Mouse (Mus musculus) midbrain, embryonic 16.5 days (tissue): Measurements from ENCODE around the gene Dennd4b. TPM values are rescaled to one million over a fixed set of nuclear protein-coding genes. Genes with fewer than 3 reads are reported as not detected.
A peak's percentile ranks its signal among the peaks of the same experiment; 100 is the strongest.

Experiments used
- ATAC-seq: fragments of 200-750 bp; cut with Nextera tagmentation; 2 replicates; pipeline ENCODE4 v1.8.0; 2017; ENCODE audit warnings: moderate TSS enrichment
- H3K27ac ChIP-seq: fragments of 300-500 bp; sonication (generic); 2 replicates; pipeline ENCODE4 v1.5.1; 2014; ENCODE audit warnings: mild to moderate bottlenecking, low read length, mixed read lengths
- H3K27me3 ChIP-seq: fragments of 300-500 bp; sonication (generic); 2 replicates; pipeline ENCODE4 v1.6.1; 2014; ENCODE audit warnings: low read depth, low read length, mixed read lengths; ENCODE audit not compliant: control insufficient read depth, insufficient read depth
- H3K36me3 ChIP-seq: fragments of 300-500 bp; sonication (generic); 2 replicates; pipeline ENCODE4 v1.6.1; 2014; ENCODE audit warnings: mild to moderate bottlenecking, low read length, moderate library complexity, mixed read lengths; ENCODE audit not compliant: control insufficient read depth, insufficient read depth
- H3K4me1 ChIP-seq: fragments of 300-500 bp; sonication (generic); 2 replicates; pipeline ENCODE4 v1.6.1; 2014; ENCODE audit warnings: mild to moderate bottlenecking, low read length, mixed read lengths; ENCODE audit not compliant: control insufficient read depth, insufficient read depth
- H3K4me2 ChIP-seq: fragments of 300-500 bp; sonication (generic); 2 replicates; pipeline ENCODE4 v1.6.1; 2014; ENCODE audit warnings: mild to moderate bottlenecking, low read length, mixed read lengths
- H3K4me3 ChIP-seq: fragments of 300-500 bp; sonication (generic); 2 replicates; pipeline ENCODE4 v1.5.1; 2014; ENCODE audit warnings: low read depth, mild to moderate bottlenecking, low read length, moderate library complexity, mixed read lengths
- H3K9ac ChIP-seq: fragments of 300-500 bp; sonication (generic); 2 replicates; pipeline ENCODE4 v1.6.1; 2014; ENCODE audit warnings: low read depth, low read length, mixed read lengths
- H3K9me3 ChIP-seq: fragments of 300-500 bp; sonication (generic); replicated peaks from 2 replicates; pipeline ENCODE4 v1.6.1; 2014; ENCODE audit warnings: mild to moderate bottlenecking, low read length, mixed read lengths; ENCODE audit not compliant: control insufficient read depth, poor library complexity, severe bottlenecking
- WGBS: fragments of 180-500 bp; shearing (Covaris S2); extraction: QIAGEN DNeasy Blood & Tissue Kit; methylation state at CpG from one replicate; pipeline ENCODE4 v1.1.7; 2014; 5-methylcytosine and 5-hydroxymethylcytosine counted together
- polyA plus RNA-seq: library from polyadenylated mRNA; unstranded; fragments of >200 nt; fragmentation: Nextera tagmentation; extraction: Ambion mirVana; gene quantifications from 2 replicates; pipeline ENCODE4 v1.2.1, GENCODE M21; 2015

Gene Dennd4b
- polyA plus RNA-seq = 7.8 and 8.5 TPM in 2 replicates

DNA sequence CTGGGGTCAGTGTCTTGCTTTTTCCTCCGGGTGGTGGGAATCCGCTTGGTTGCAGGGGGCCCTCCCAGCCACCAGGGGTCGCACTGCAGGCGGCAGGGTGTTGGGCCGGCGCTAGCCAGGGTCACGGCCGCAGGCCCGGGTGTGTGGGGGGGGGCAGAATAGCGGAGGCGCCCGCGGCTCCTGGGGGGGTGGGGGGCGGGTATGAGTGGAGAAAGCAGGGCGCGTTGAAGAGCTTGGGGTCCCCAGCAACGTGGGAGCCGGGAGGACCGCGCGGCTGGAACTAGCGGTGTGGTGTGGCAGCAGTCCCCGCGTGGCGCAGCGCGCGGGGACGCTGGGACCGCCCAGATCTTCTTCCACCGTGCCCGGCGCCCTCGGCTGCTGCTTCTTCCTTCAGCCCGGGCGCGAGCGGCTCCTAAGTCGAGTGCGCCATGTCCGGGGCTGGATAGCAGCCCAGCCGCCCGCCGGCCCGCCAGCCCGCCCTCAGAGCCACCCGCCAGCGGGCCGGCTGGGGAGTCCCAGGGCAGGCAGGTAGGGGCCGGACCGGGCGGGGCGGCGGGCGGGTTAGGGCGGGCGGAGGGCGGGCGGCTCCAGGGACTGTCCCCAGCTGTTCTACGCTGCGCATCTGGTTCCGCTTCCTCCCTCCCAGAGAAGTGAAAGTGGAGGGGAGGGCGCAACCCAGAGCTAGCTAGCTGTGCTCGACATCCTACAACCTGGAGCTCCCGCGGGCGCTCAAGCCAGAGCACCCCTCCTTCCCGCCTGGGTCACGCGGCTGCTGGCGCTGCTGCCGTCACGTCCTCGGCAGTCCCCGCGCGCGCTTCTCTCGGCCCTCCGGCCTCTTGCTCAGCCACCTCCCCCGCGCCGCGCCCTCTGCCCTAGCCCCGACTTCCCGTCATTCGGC, at the start of gene Dennd4b:
Gene Dennd4b, plus strand, starts transcription at position 152 of the 898 bp plus-strand sequence.
- peak within 1 kb of the TSS; percentile 96 for H3K27ac ChIP-seq
- ATAC-seq = peak; percentile 88
- H3K27me3 ChIP-seq = no peaks in the 10 kb centered on the region
- H3K4me3 ChIP-seq = peak within 1 kb of the TSS; percentile 88
- peaks cover 10% of the 10 kb centered on the region for H3K4me1 ChIP-seq
- peak within 1 kb of the TSS; percentile 80 for H3K4me2 ChIP-seq
- peaks cover 30% of the 10 kb centered on the region for H3K36me3 ChIP-seq
- WGBS = 0% methylated on average over 49 of the region's 87 CpGs
- H3K9me3 ChIP-seq = no peaks in the 10 kb centered on the region
- peak within 1 kb of the TSS; percentile 89 for H3K9ac ChIP-seq

DNA sequence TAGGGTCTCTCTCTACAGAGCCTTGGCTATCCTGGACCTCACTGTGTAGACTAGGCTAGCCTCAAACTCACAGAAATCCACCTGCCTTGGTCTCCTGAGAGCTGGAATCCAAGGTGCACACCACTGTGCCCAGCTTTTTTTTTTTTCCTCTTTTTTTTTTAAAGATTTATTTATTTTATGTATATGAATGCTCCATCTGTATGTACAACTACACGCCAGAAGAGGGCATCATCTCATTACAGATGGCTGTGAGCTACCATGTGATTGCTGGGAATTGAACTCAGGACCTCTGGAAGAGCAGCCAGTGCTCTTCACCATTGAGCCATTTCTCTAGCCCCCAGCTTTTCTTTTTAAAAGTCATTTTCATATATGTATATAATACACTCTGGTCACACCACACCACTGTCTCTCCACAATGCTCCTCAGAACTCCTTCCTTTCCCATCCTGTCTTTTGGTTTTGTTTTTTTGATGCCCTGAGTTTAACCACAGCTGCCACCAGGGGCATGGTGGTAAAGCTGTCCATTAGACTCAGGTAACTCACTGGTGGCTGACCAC, 49.1 kb upstream of the Dennd4b start:
- Histone ChIP-seq H3K4me2 (no peak overlapping the region), H3K4me3 (no peak overlapping the region), H3K36me3 (0 out of 2 replicates have a peak, but pooled peaks cover 2% of the 10 kb centered on the region), H3K27me3 (no peaks in the 10 kb centered on the region), H3K27ac (no peak overlapping the region), H3K9ac (no peak overlapping the region), H3K9me3 (no peaks in the 10 kb centered on the region), H3K4me1 (peaks cover 26% of the 10 kb centered on the region)
- no peak for ATAC-seq
- 27% methylated on average over 1 of the region's 1 CpGs for WGBS

DNA sequence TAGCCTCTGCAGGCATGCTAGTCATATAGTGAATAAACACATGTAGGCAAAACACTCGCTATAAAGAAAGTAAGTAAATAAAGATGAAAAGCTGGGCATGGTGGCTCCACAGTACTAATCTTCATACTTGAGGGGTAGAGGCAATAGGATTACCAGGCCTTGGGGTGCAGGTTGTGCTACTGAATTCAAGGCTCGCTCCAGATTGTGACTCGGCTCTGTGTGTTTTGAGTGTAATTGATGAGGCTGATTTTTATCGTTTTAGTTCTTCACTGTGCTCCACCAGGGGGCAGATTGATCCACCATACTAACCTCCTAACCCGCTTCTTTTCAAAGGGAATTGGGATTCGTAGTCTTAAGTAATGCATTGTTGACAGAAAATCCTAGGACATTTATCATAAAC, 44.9 kb upstream of the Dennd4b start:
- Histone ChIP-seq H3K9ac (peak overlapping the region; percentile 51), H3K4me2 (peak overlapping the region; percentile 64), H3K4me3 (peak overlapping the region; percentile 31), H3K9me3 (no peaks in the 10 kb centered on the region), H3K4me1 (peaks cover 8% of the 10 kb centered on the region), H3K27ac (peak overlapping the region; percentile 59; the same call in 1 of the 2 replicates), H3K36me3 (no peaks in the 10 kb centered on the region), H3K27me3 (no peaks in the 10 kb centered on the region)
- ATAC-seq = no peak
- WGBS = 14% methylated on average over 6 of the region's 6 CpGs

DNA sequence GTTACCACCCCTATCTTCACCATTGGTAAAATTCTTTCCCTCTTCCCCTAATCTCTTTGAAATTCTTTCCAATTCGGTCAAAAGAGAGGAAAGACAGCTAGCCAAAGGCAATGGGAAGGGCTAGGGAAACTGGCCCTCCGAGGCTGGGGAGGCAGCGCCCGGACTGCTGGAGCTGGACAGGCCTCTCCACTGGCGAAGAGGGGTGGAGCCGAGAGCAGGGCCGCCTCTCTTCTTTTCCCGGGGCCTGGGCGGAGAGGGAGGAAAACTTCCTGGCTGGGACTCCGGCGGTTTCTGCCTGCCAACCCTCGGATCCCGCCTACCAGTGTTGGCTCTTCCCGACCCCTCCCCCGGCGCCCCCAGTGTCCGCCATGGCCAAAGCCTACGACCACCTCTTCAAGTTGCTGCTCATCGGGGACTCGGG, 44.4 kb upstream of the Dennd4b start:
- H3K27ac ChIP-seq = peak overlapping the region; percentile 59; the same call in 1 of the 2 replicates
- H3K9ac ChIP-seq = peak overlapping the region; percentile 51
- ATAC-seq = peak; percentile 63; the same call in 1 of the 2 replicates
- H3K4me2 ChIP-seq = peak overlapping the region; percentile 64
- H3K27me3 ChIP-seq = no peaks in the 10 kb centered on the region
- WGBS = 0% methylated on average over 16 of the region's 20 CpGs
- no peaks in the 10 kb centered on the region for H3K9me3 ChIP-seq
- H3K4me3 ChIP-seq = peak overlapping the region; percentile 31
- peaks cover 8% of the 10 kb centered on the region; the same call in 1 of the 2 replicates for H3K4me1 ChIP-seq
- H3K36me3 ChIP-seq = no peaks in the 10 kb centered on the region

- ATAC-seq = no peak
- Histone ChIP-seq H3K4me3 (peak overlapping the region; percentile 31), H3K9ac (peak overlapping the region; percentile 51; the same call in 1 of the 2 replicates), H3K27me3 (no peaks in the 10 kb centered on the region), H3K36me3 (no peaks in the 10 kb centered on the region), H3K9me3 (no peaks in the 10 kb centered on the region), H3K4me2 (peak overlapping the region; percentile 64), H3K27ac (no peak overlapping the region), H3K4me1 (peaks cover 8% of the 10 kb centered on the region; the same call in 1 of the 2 replicates)
- WGBS = 24% methylated on average over 5 of the region's 5 CpGs
These were observed 43.9 kb upstream of the Dennd4b start for GRCm38 (mm10) chr3:90221123-90221522.

GRCm38 (mm10) chr3:90222455-90222854, 42.5 kb upstream of the Dennd4b start:
- H3K27ac ChIP-seq = no peak overlapping the region
- 90% methylated on average over 4 of the region's 4 CpGs for WGBS
- peaks cover 8% of the 10 kb centered on the region; the same call in 1 of the 2 replicates for H3K4me1 ChIP-seq
- H3K9ac ChIP-seq = no peak overlapping the region
- no peaks in the 10 kb centered on the region for H3K27me3 ChIP-seq
- H3K4me3 ChIP-seq = no peak overlapping the region
- ATAC-seq = no peak
- H3K9me3 ChIP-seq = no peaks in the 10 kb centered on the region
- no peaks in the 10 kb centered on the region for H3K36me3 ChIP-seq
- H3K4me2 ChIP-seq = no peak overlapping the region

DNA sequence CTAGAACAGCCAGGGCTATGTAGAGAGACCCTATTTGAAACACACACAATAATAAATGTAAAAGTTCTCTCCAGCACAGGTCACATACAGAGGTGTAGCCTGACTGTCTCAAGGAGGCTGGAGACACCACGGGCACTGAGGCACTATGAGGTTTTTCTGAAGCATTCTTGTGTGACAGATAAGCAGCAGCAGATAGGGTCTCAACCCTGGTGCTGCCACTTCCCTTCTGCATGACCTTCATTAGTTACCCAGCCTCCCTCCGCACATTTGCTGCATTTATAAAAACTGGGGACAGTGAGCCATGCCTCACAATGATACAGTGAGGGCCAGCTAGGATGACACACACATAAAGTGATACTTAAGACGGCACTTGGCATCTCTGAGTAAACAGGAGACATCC, 42.0 kb upstream of the Dennd4b start:
- H3K9ac ChIP-seq = no peak overlapping the region
- no peak for ATAC-seq

DNA sequence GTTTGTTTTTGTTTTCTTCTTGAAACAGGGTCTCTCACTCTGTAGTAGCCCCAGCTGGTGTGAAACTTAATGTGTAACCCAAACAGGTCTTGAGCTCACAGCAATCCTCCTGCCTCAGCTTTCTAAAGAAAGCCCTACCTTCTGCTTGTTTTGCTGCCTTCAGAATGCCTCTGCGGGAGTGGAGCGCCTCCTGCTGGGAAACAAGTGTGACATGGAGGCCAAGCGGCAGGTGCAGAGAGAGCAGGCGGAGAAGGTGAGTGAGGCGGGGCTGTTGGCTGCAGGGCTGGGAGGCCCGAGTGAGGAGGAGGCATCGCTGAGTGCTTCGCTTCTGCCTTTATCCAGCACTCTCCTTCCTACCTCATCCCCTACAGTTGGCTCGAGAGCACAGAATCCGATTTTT, 40.7 kb upstream of the Dennd4b start:
- WGBS = 87% methylated on average over 10 of the region's 10 CpGs
- H3K27me3 ChIP-seq = no peaks in the 10 kb centered on the region

More for the DNA sequence above, 42.0 kb upstream of the Dennd4b start:
- H3K4me3 ChIP-seq = no peak overlapping the region
- no peaks in the 10 kb centered on the region for H3K36me3 ChIP-seq
- peaks cover 8% of the 10 kb centered on the region; the same call in 1 of the 2 replicates for H3K4me1 ChIP-seq
- H3K4me2 ChIP-seq = no peak overlapping the region
- no peaks in the 10 kb centered on the region for H3K27me3 ChIP-seq
- no peaks in the 10 kb centered on the region for H3K9me3 ChIP-seq
- no peak overlapping the region for H3K27ac ChIP-seq
- 90% methylated on average over 3 of the region's 3 CpGs for WGBS

More for the DNA sequence above, 40.7 kb upstream of the Dennd4b start:
- no peak for ATAC-seq
- Histone ChIP-seq H3K4me1 (peaks cover 8% of the 10 kb centered on the region; the same call in 1 of the 2 replicates), H3K4me2 (no peak overlapping the region), H3K4me3 (no peak overlapping the region), H3K36me3 (no peaks in the 10 kb centered on the region), H3K9me3 (no peaks in the 10 kb centered on the region), H3K27ac (no peak overlapping the region), H3K9ac (no peak overlapping the region)
